30 mouse cellular contexts compared by ENCODE assay signal in genomic region chr3:8751356-8751755, GRCm38 (mm10).
DNase-seq lines count a peak whose midpoint lies in the region; ATAC-seq and TF ChIP-seq lines count a peak whose summit lies in the region.
"Had no signal": no experiment of that assay in that cellular context is flagged by ENCODE, and none has a peak within 500 bp of the region (broad histone marks: within the 10 kb centered on the region; RNA-seq: fewer than 3 reads in every experiment).

No protein-coding gene starts in this region.

- H3K27ac ChIP-seq in gastrocnemius, adult 2 months: no peak overlapping the region
- H3K27ac ChIP-seq in liver, adult 2 months (replicated peaks; ENCODE audit: insufficient read depth, low read depth, low read length): no peak overlapping the region
- H3K27ac ChIP-seq in liver, postnatal 0 days (ENCODE audit: low read depth): no peak overlapping the region
- H3K27ac ChIP-seq in testis, adult 2 months (ENCODE audit: control insufficient read depth, insufficient read depth, low read depth, low read length): no peak overlapping the region
- H3K27ac ChIP-seq: embryonic facial prominence, embryonic 12.5 days; embryonic facial prominence, embryonic 15.5 days; forebrain, embryonic 10.5 days; forebrain, embryonic 13.5 days; heart, adult 2 months; heart, embryonic 15.5 days; hindbrain, embryonic 10.5 days; hindbrain, embryonic 13.5 days; intestine, embryonic 15.5 days had no signal

- H3K79me2 ChIP-seq in liver, adult 2 months (ENCODE audit: control insufficient read depth, insufficient read depth, low read length): no peaks in the 10 kb centered on the region

- DNase-seq in gastrocnemius, adult 2 months: no peak
- no peak for DNase-seq in gastrocnemius, adult 18-20 months (ENCODE audit: low spot score)
- peak; percentile 26 for DNase-seq in liver, adult 2 months (ENCODE audit: extremely low read depth, low read depth, low spot score)
- no peak for DNase-seq in liver, postnatal 0 days
- DNase-seq in testis, postnatal 14 days (ENCODE audit: low spot score): no peak
- DNase-seq: adrenal gland, postnatal 14 days; B cell, adult 2 months; cerebellum, adult 11 months; cerebellum, adult 2 months; cerebellum, adult 9-11 months; cerebellum, postnatal 25 days; gastrocnemius, postnatal 10 days; gastrocnemius, postnatal 36 days; heart, adult 2 months; heart, postnatal 10 days had no signal

- 72% methylated on average over 10 of the region's 10 CpGs for WGBS in liver, adult 2 months
- 82% methylated on average over 10 of the region's 10 CpGs for WGBS in liver, postnatal 0 days (ENCODE audit: insufficient replicate concordance)

- no peak for ATAC-seq in liver, postnatal 0 days
- ATAC-seq in frontal cortex, adult (ENCODE audit: low TSS enrichment): no peak
- ATAC-seq: forebrain, embryonic 13.5 days; forebrain, embryonic 16.5 days; hindbrain, embryonic 16.5 days; intestine, embryonic 15.5 days had no signal

- TF ChIP-seq POLR2A in liver, adult 2 months (IDR thresholded peaks at IDR 0.05; ENCODE audit: extremely low read depth, insufficient read depth, low read length): no peak
- no peak for TF ChIP-seq POLR2A in testis, adult 2 months (IDR thresholded peaks at IDR 0.05; ENCODE audit: control insufficient read depth, low read depth, low read length)

- TF ChIP-seq CTCF in gastrocnemius, adult 2 months (IDR thresholded peaks at IDR 0.05): no peak
- TF ChIP-seq CTCF in liver, adult 2 months (IDR thresholded peaks at IDR 0.05; ENCODE audit: low read depth, low read length): no peak
- no peak for TF ChIP-seq CTCF in liver, postnatal 0 days (IDR thresholded peaks at IDR 0.05; ENCODE audit: low read depth)
- no peak for TF ChIP-seq CTCF in testis, adult 2 months (IDR thresholded peaks at IDR 0.05; ENCODE audit: control insufficient read depth, insufficient read depth, insufficient replicate concordance, low read depth, low read length)

- no peak overlapping the region for H3K4me2 ChIP-seq in liver, postnatal 0 days (ENCODE audit: low read depth, low read length)
- H3K4me2 ChIP-seq: embryonic facial prominence, embryonic 12.5 days; embryonic facial prominence, embryonic 15.5 days; forebrain, embryonic 13.5 days; heart, embryonic 11.5 days; heart, embryonic 15.5 days; hindbrain, embryonic 13.5 days; intestine, embryonic 15.5 days had no signal

- intact Hi-C loops in gastrocnemius, adult 2 months (cut with DNase I): no loop called here

- H3K4me1 ChIP-seq in liver, adult 2 months (ENCODE audit: control insufficient read depth, insufficient read depth, low read length): no peaks in the 10 kb centered on the region
- peaks cover 5% of the 10 kb centered on the region; the same call in 1 of the 2 replicates for H3K4me1 ChIP-seq in liver, postnatal 0 days (ENCODE audit: insufficient read depth)
- peaks cover 4% of the 10 kb centered on the region for H3K4me1 ChIP-seq in testis, adult 2 months (ENCODE audit: control insufficient read depth, insufficient read depth, low read length)
- H3K4me1 ChIP-seq: intestine, embryonic 15.5 days had no signal

- no peak for TF ChIP-seq EP300 in liver, postnatal 0 days (IDR thresholded peaks at IDR 0.05; ENCODE audit: low read depth)

- H3K4me3 ChIP-seq in gastrocnemius, adult 2 months: peak overlapping the region; percentile 45
- H3K4me3 ChIP-seq in liver, adult 2 months (ENCODE audit: insufficient read depth, low read depth, low read length): no peak overlapping the region
- no peak overlapping the region for H3K4me3 ChIP-seq in liver, postnatal 0 days (ENCODE audit: low read depth, low read length)
- peak overlapping the region; percentile 25; the same call in 1 of the 2 replicates for H3K4me3 ChIP-seq in testis, adult 2 months (ENCODE audit: control insufficient read depth, low read depth, low read length)
- H3K4me3 ChIP-seq: embryonic facial prominence, embryonic 12.5 days; embryonic facial prominence, embryonic 15.5 days; forebrain, embryonic 10.5 days; forebrain, embryonic 13.5 days; heart, adult 2 months; heart, embryonic 15.5 days; hindbrain, embryonic 10.5 days; hindbrain, embryonic 13.5 days; intestine, embryonic 15.5 days had no signal

- H3K9me3 ChIP-seq in liver, postnatal 0 days (ENCODE audit: low read length): no peaks in the 10 kb centered on the region
- H3K9me3 ChIP-seq: embryonic facial prominence, embryonic 12.5 days; embryonic facial prominence, embryonic 15.5 days; forebrain, embryonic 10.5 days; forebrain, embryonic 13.5 days; G1E; heart, embryonic 15.5 days; hindbrain, embryonic 10.5 days; hindbrain, embryonic 13.5 days; intestine, embryonic 15.5 days had no signal

- H3K36me3 ChIP-seq in liver, adult 2 months (ENCODE audit: control insufficient read depth, insufficient read depth, low read length): no peaks in the 10 kb centered on the region
- H3K36me3 ChIP-seq in liver, postnatal 0 days (replicated peaks; ENCODE audit: insufficient read depth, low read length): no peaks in the 10 kb centered on the region
- H3K36me3 ChIP-seq in testis, adult 2 months (ENCODE audit: control insufficient read depth, insufficient read depth, low read length): no peaks in the 10 kb centered on the region
- H3K36me3 ChIP-seq: embryonic facial prominence, embryonic 12.5 days; embryonic facial prominence, embryonic 15.5 days; forebrain, embryonic 10.5 days; G1E; heart, embryonic 15.5 days; hindbrain, embryonic 10.5 days; hindbrain, embryonic 13.5 days; intestine, embryonic 15.5 days had no signal

- no peaks in the 10 kb centered on the region for H3K27me3 ChIP-seq in liver, adult 2 months (ENCODE audit: control insufficient read depth, insufficient read depth, low read length)
- no peaks in the 10 kb centered on the region for H3K27me3 ChIP-seq in liver, postnatal 0 days (ENCODE audit: insufficient read depth, low read length)
- no peaks in the 10 kb centered on the region for H3K27me3 ChIP-seq in testis, adult 2 months (ENCODE audit: control insufficient read depth, insufficient read depth, low read length)
- H3K27me3 ChIP-seq: CH12.LX; embryonic facial prominence, embryonic 12.5 days; embryonic facial prominence, embryonic 15.5 days; forebrain, embryonic 13.5 days; heart, embryonic 15.5 days; hindbrain, embryonic 13.5 days; intestine, embryonic 15.5 days had no signal

- no peak overlapping the region for H3K9ac ChIP-seq in liver, adult 2 months (ENCODE audit: low read depth, low read length)
- no peak overlapping the region for H3K9ac ChIP-seq in liver, postnatal 0 days (replicated peaks)
- H3K9ac ChIP-seq: embryonic facial prominence, embryonic 12.5 days; embryonic facial prominence, embryonic 15.5 days; forebrain, embryonic 13.5 days; heart, embryonic 15.5 days; hindbrain, embryonic 13.5 days; intestine, embryonic 15.5 days had no signal

Comparison
In these comparisons a context has a peak if more than half of its experiments do, and no peak if none do; other contexts are left out.
1. H3K4me3 ChIP-seq: peak in gastrocnemius, adult 2 months (single experiment) and testis, adult 2 months (single experiment); none in liver, adult 2 months (single experiment) and liver, postnatal 0 days (single experiment).